Mouse (Mus musculus) heart, postnatal 36 days (tissue): ENCODE measurements around the gene Ms4a18. TPM values are rescaled to one million over a fixed set of nuclear protein-coding genes. Genes with fewer than 3 reads are reported as not detected.

Experiments used
- DNase-seq, 2 experiments: peaks; one replicate each; pipeline ENCODE4 v3.0.0; 2021 to 2022
- intact Hi-C: fragments of 180-260 bp; cut with DNase I; formaldehyde crosslinking; loops from one replicate; pipeline ENCODE4 v1.15.1; 2025
- total RNA-seq, 2 experiments: library from RNA; stranded (reverse); gene quantifications; 2 replicates each; pipeline ENCODE4 v1.2.3; 2021

Ms4a18 gene
- total RNA-seq, 2 experiments from 2014 or later: not detected

GRCm38 (mm10) chr19:10947219-10947618 lies 70.6 kb downstream of the Ms4a18 start:
- DNase-seq: no peak
- intact Hi-C loops: no loop called here

Other genes with a start within 250 kb of the Ms4a18 start
- under 1 TPM; 0.08 to 0.31 TPM for gene Cd6, start 188.0 kb downstream of the Ms4a18 start, total RNA-seq
- 1 to 10 TPM; 2.2 to 2.4 TPM for gene Slc15a3, start 178.3 kb downstream of the Ms4a18 start, total RNA-seq
- gene Tmem132a, start 148.1 kb downstream of the Ms4a18 start, total RNA-seq: 10 to 100 TPM; 12.4 to 14.8 TPM
- 100 to 1,000 TPM in 1 of 2 experiments, 10 to 100 TPM in 1; 97.4 to 107 TPM for gene Tmem109, start 136.0 kb downstream of the Ms4a18 start, total RNA-seq
- 100 to 1,000 TPM; 218 to 273 TPM for gene Prpf19, start 122.8 kb downstream of the Ms4a18 start, total RNA-seq
- not detected for gene Zp1, start 97.4 kb downstream of the Ms4a18 start, total RNA-seq
- under 1 TPM in 1 of 2 experiments, not detected in 1; 0.14 TPM for gene Ptgdr2, start 80.9 kb downstream of the Ms4a18 start, total RNA-seq
- 1 to 10 TPM; 6.3 to 6.5 TPM for gene Ccdc86, start 68.8 kb downstream of the Ms4a18 start, total RNA-seq
- not detected for gene Ms4a10, start 43.4 kb downstream of the Ms4a18 start, total RNA-seq
- not detected for gene Ms4a15, start 24.8 kb downstream of the Ms4a18 start, total RNA-seq
- gene Ms4a8a, start 63.1 kb upstream of the Ms4a18 start, total RNA-seq: 1 to 10 TPM; 1.2 to 3.3 TPM
- gene 1700017D01Rik, start 112.8 kb upstream of the Ms4a18 start, total RNA-seq: not detected
- gene 1700025F22Rik, start 147.3 kb upstream of the Ms4a18 start, total RNA-seq: not detected
- not detected for gene Ms4a13, start 178.7 kb upstream of the Ms4a18 start, total RNA-seq
- gene Ms4a12, start 214.4 kb upstream of the Ms4a18 start, total RNA-seq: not detected
- under 1 TPM; 0.47 to 0.76 TPM for gene Ms4a1, start 248.2 kb upstream of the Ms4a18 start, total RNA-seq